In genomic region chr8:71521634-71522033, GRCm38 (mm10) we compare ENCODE assay signal across 2 mouse cellular contexts.
TF ChIP-seq lines count a peak whose summit lies in the region.

No protein-coding gene starts in this region.

TF ChIP-seq in C2C12, 6 proteins besides CTCF, POLR2A, EP300 and RAD21:
- no peak for TF ChIP-seq MYOG (IDR thresholded peaks at IDR 0.05; ENCODE audit: control insufficient read depth, extremely low read depth, insufficient read length)
- peak; percentile 82 for TF ChIP-seq USF1 (IDR thresholded peaks at IDR 0.05; ENCODE audit: low read depth)
- peak; percentile 78 for TF ChIP-seq MAX (IDR thresholded peaks at IDR 0.05)
- TF ChIP-seq MYOD1 (IDR thresholded peaks at IDR 0.05; ENCODE audit: control insufficient read depth, insufficient read length, low read depth) = peak; percentile 88

TF ChIP-seq in myocyte, 11 proteins besides CTCF, POLR2A, EP300 and RAD21 (continued from another document):
- TF ChIP-seq MYOD1 (IDR thresholded peaks at IDR 0.05; ENCODE audit: control insufficient read depth in 1 of 3, insufficient read length in 2 of 3, low read depth in 2 of 3) = peak; percentile 84 to 98 (median 98)
- TF ChIP-seq MAX (IDR thresholded peaks at IDR 0.05; ENCODE audit: low read depth) = no peak
- no peak for TF ChIP-seq SRF (IDR thresholded peaks at IDR 0.05; ENCODE audit: control insufficient read depth, insufficient read length, low read depth)
- TF ChIP-seq MYOG (IDR thresholded peaks at IDR 0.05; ENCODE audit: control insufficient read depth in 1 of 3, insufficient read depth in 1 of 3, insufficient read length in 2 of 3, low read depth in 2 of 3) = peak; percentile 38 to 87 (median 83)
- no peak for TF ChIP-seq POLR2AphosphoS2 (IDR thresholded peaks at IDR 0.05; ENCODE audit: insufficient read length, low read depth)
- TF ChIP-seq REST (IDR thresholded peaks at IDR 0.05; ENCODE audit: insufficient read depth, insufficient read length) = no peak
- TF ChIP-seq CEBPB (IDR thresholded peaks at IDR 0.05; ENCODE audit: insufficient read depth, poor library complexity, severe bottlenecking) = no peak
- TF ChIP-seq USF1 (IDR thresholded peaks at IDR 0.05; ENCODE audit: low read depth) = peak; percentile 79
- no peak for TF ChIP-seq E2F4 (IDR thresholded peaks at IDR 0.05; ENCODE audit: insufficient read depth)
- TF ChIP-seq TCF12 (IDR thresholded peaks at IDR 0.05; ENCODE audit: insufficient read depth, poor library complexity, severe bottlenecking) = peak; percentile 28
